Mouse (Mus musculus) Patski (cell line): ENCODE measurements at regions not wholly inside any gene's neighbourhood (a gene's known extent, or its start where the extent isn't known, plus 50 kb on each side); places are given as distances from the start of the nearest gene placed in this dataset.

Experiments used
- ATAC-seq: fragments of 100-300 bp; one replicate; pipeline ENCODE4 v1.8.0; 2021
- CTCF ChIA-PET: fragments of 350-600 bp; sonication (Branson Sonifier 250); formaldehyde crosslinking; loops from one replicate; lab custom pipeline; 2022; ENCODE audit warnings: inconsistent platforms; lab: Charles Lee
- POLR2A ChIA-PET: fragments of 350-600 bp; sonication (Branson Sonifier 250); formaldehyde crosslinking; loops from one replicate; lab custom pipeline; 2022; ENCODE audit warnings: antibody characterized with exemption, inconsistent platforms; lab: Charles Lee
- DNase-seq: peaks from one replicate; pipeline ENCODE4 v3.0.0-alpha.2; 2011; ENCODE audit warnings: low read depth, low spot score
- H3K27me3 ChIP-seq: fragments of 371-371 bp; one replicate; pipeline ENCODE4 v1.5.1; 2021
- CTCF ChIP-seq: fragments of 100-300 bp; IDR thresholded peaks from one replicate; pipeline ENCODE4 v1.5.1; 2021
- in situ Hi-C: fragments of 300-500 bp; cut with MboI; formaldehyde crosslinking; loops from 3 replicates; pipeline ENCODE4 v1.11.1; 2018; ENCODE audit warnings: low pct_unique_long_range_greater_than_20kb, mixed read lengths

GRCm38 (mm10) chr13:116243272-116243784 lies 66.2 kb downstream of the Isl1 start:
- in situ Hi-C loops, result no loop called here
- no peak for TF ChIP-seq CTCF
- no peaks in the 10 kb centered on the region for H3K27me3 ChIP-seq
- ATAC-seq, result no peak
- CTCF ChIA-PET, result no interaction called here
- POLR2A ChIA-PET, result no interaction called here
- DNase-seq, result no peak

GRCm38 (mm10) chr13:116215101-116215500 lies 94.4 kb downstream of the Isl1 start:
- CTCF ChIA-PET, result interaction anchor here (1.4 kb wide), 1 partner anchor 15 kb away, joined by 4 read pairs; no protein-coding TSS in a partner anchor
- in situ Hi-C loops, result no loop called here
- no peaks in the 10 kb centered on the region for H3K27me3 ChIP-seq
- POLR2A ChIA-PET, result no interaction called here
- TF ChIP-seq CTCF, result no peak
- no peak for DNase-seq
- no peak for ATAC-seq

GRCm38 (mm10) chr13:116213843-116214829 lies 95.4 kb downstream of the Isl1 start:
- no peaks in the 10 kb centered on the region for H3K27me3 ChIP-seq
- no peak for ATAC-seq
- ChIA-PET CTCF (interaction anchor here (1.4 kb wide), 1 partner anchor 16 kb away, joined by 4 read pairs; no protein-coding TSS in a partner anchor), POLR2A (no interaction called here)
- TF ChIP-seq CTCF, result no peak
- DNase-seq, result no peak
- in situ Hi-C loops, result no loop called here

GRCm38 (mm10) chr13:116201177-116201920 lies 108.1 kb downstream of the Isl1 start:
- ChIA-PET CTCF (no interaction called here), POLR2A (interaction anchor here (0.7 kb wide), 1 partner anchor 1366 kb away, joined by 3 read pairs; no protein-coding TSS in a partner anchor)
- no peak for DNase-seq

GRCm38 (mm10) chr13:116187059-116187458 lies 122.4 kb downstream of the Isl1 start:
- DNase-seq (no peak), ATAC-seq (no peak)
- ChIA-PET POLR2A (no interaction called here), CTCF (no interaction called here)
- in situ Hi-C loops, result no loop called here
- no peak for TF ChIP-seq CTCF
- H3K27me3 ChIP-seq, result no peaks in the 10 kb centered on the region

More at GRCm38 (mm10) chr13:116201177-116201920, 108.1 kb downstream of the Isl1 start:
- TF ChIP-seq CTCF, result no peak
- H3K27me3 ChIP-seq, result peaks cover 3% of the 10 kb centered on the region
- in situ Hi-C loops, result no loop called here
- no peak for ATAC-seq

- POLR2A ChIA-PET, result no interaction called here
- in situ Hi-C loops, result no loop called here
- CTCF ChIA-PET, result no interaction called here
Measured at GRCm38 (mm10) chr13:116177781-116178180, 131.7 kb downstream of the Isl1 start.

GRCm38 (mm10) chr13:116174976-116175375 lies 134.5 kb downstream of the Isl1 start:
- DNase-seq (no peak), ATAC-seq (no peak)
- ChIA-PET POLR2A (no interaction called here), CTCF (no interaction called here)
- no peak for TF ChIP-seq CTCF
- no peaks in the 10 kb centered on the region for H3K27me3 ChIP-seq
- in situ Hi-C loops, result no loop called here

More at GRCm38 (mm10) chr13:116177781-116178180, 131.7 kb downstream of the Isl1 start:
- H3K27me3 ChIP-seq, result no peaks in the 10 kb centered on the region
- ATAC-seq (no peak), DNase-seq (no peak)
- TF ChIP-seq CTCF, result no peak

- POLR2A ChIA-PET, result no interaction called here
- CTCF ChIA-PET, result no interaction called here
- ATAC-seq, result no peak
Measured at GRCm38 (mm10) chr13:116173866-116174265, 135.6 kb downstream of the Isl1 start.

GRCm38 (mm10) chr13:116143022-116143421 lies 166.5 kb downstream of the Isl1 start:
- POLR2A ChIA-PET, result no interaction called here
- CTCF ChIA-PET, result no interaction called here
- ATAC-seq (no peak), DNase-seq (no peak)
- peaks cover 3% of the 10 kb centered on the region for H3K27me3 ChIP-seq
- in situ Hi-C loops, result no loop called here
- no peak for TF ChIP-seq CTCF

More at GRCm38 (mm10) chr13:116173866-116174265, 135.6 kb downstream of the Isl1 start:
- no peak for TF ChIP-seq CTCF
- DNase-seq, result no peak
- no peaks in the 10 kb centered on the region for H3K27me3 ChIP-seq
- in situ Hi-C loops, result no loop called here

- ChIA-PET CTCF (no interaction called here), POLR2A (no interaction called here)
- in situ Hi-C loops, result no loop called here
- no peak for TF ChIP-seq CTCF
- DNase-seq (no peak), ATAC-seq (no peak)
- H3K27me3 ChIP-seq, result no peaks in the 10 kb centered on the region
Measured at GRCm38 (mm10) chr13:116118664-116119063, 190.8 kb downstream of the Isl1 start.
